Mouse (Mus musculus): Measurements from ENCODE around the gene Gipr. TPM values are rescaled to one million over a fixed set of nuclear protein-coding genes. Genes with fewer than 3 reads are reported as not detected.

The Gipr gene
- polyA plus RNA-seq, 2 experiments = 0.10 to 0.16 TPM

- WGBS (ENCODE audit: insufficient replicate concordance) = 74% methylated on average over 6 of the region's 6 CpGs
- Histone ChIP-seq H3K36me3 (replicated peaks; ENCODE audit: control insufficient read depth, insufficient read depth, low read depth) (no peaks in the 10 kb centered on the region), H3K9ac (replicated peaks) (no peak overlapping the region), H3K4me1 (replicated peaks; ENCODE audit: control insufficient read depth in 2 of 2, insufficient read depth in 2 of 2, low read length in 1 of 2) (peaks cover 6 to 18% of the 10 kb centered on the region in 2 experiments), H3K4me3 (ENCODE audit: insufficient read depth in 1 of 2, low read depth in 2 of 2, low read length in 2 of 2) (no peak overlapping the region), H3K27me3 (ENCODE audit: control insufficient read depth, insufficient read depth, low read length) (peaks cover 5% of the 10 kb centered on the region), H3K4me2 (ENCODE audit: low read depth) (no peak overlapping the region), H3K27ac (no peak overlapping the region), H3K9me3 (ENCODE audit: control insufficient read depth, low read length) (no peaks in the 10 kb centered on the region)
- TF ChIP-seq CTCF (IDR thresholded peaks at IDR 0.05; ENCODE audit: low read depth) = no peak
- TF ChIP-seq EP300 (IDR thresholded peaks at IDR 0.05; ENCODE audit: low read depth) = no peak
- ATAC-seq (ENCODE audit: insufficient read depth) (no peak), DNase-seq (ENCODE audit: low read depth in 3 of 3, low spot score in 3 of 3) (no peak)
Observed at GRCm38 (mm10) chr7:19184758-19185157, 18.8 kb upstream of the Gipr start.

GRCm38 (mm10) chr7:19184250-19184649, 18.3 kb upstream of the Gipr start:
- 74% methylated on average over 2 of the region's 2 CpGs for WGBS (ENCODE audit: insufficient replicate concordance)
- no peak overlapping the region for H3K27ac ChIP-seq
- H3K36me3 ChIP-seq (replicated peaks; ENCODE audit: control insufficient read depth, insufficient read depth, low read depth) = no peaks in the 10 kb centered on the region
- no peak for DNase-seq (ENCODE audit: low read depth in 3 of 3, low spot score in 3 of 3)
- H3K4me1 ChIP-seq (replicated peaks; ENCODE audit: control insufficient read depth in 2 of 2, insufficient read depth in 2 of 2, low read length in 1 of 2) = peaks cover 11 to 23% of the 10 kb centered on the region in 2 experiments
- ATAC-seq (ENCODE audit: insufficient read depth) = no peak
- H3K27me3 ChIP-seq (ENCODE audit: control insufficient read depth, insufficient read depth, low read length) = peaks cover 10% of the 10 kb centered on the region
- TF ChIP-seq EP300 (IDR thresholded peaks at IDR 0.05; ENCODE audit: low read depth) (no peak), CTCF (IDR thresholded peaks at IDR 0.05; ENCODE audit: low read depth) (no peak)
- no peaks in the 10 kb centered on the region for H3K9me3 ChIP-seq (ENCODE audit: control insufficient read depth, low read length)
- H3K9ac ChIP-seq (replicated peaks) = no peak overlapping the region
- H3K4me3 ChIP-seq (ENCODE audit: insufficient read depth in 1 of 2, low read depth in 2 of 2, low read length in 2 of 2) = no peak overlapping the region
- H3K4me2 ChIP-seq (ENCODE audit: low read depth) = no peak overlapping the region

GRCm38 (mm10) chr7:19180862-19181429, 15.0 kb upstream of the Gipr start:
- peaks cover 11 to 27% of the 10 kb centered on the region in 2 experiments for H3K4me1 ChIP-seq (replicated peaks; ENCODE audit: control insufficient read depth in 2 of 2, insufficient read depth in 2 of 2, low read length in 1 of 2)

GRCm38 (mm10) chr7:19179936-19180335, 14.0 kb upstream of the Gipr start:
- Histone ChIP-seq H3K9me3 (ENCODE audit: control insufficient read depth, low read length) (no peaks in the 10 kb centered on the region), H3K4me1 (replicated peaks; ENCODE audit: control insufficient read depth in 2 of 2, insufficient read depth in 2 of 2, low read length in 1 of 2) (peaks cover 11 to 27% of the 10 kb centered on the region in 2 experiments), H3K4me3 (ENCODE audit: insufficient read depth in 1 of 2, low read depth in 2 of 2, low read length in 2 of 2) (peak overlapping the region in 1 of 2 experiments; percentile 16; a peak in 1 of 4 replicates), H3K4me2 (ENCODE audit: low read depth) (peak overlapping the region; percentile 44), H3K27me3 (ENCODE audit: control insufficient read depth, insufficient read depth, low read length) (peaks cover 51% of the 10 kb centered on the region), H3K27ac (no peak overlapping the region), H3K36me3 (replicated peaks; ENCODE audit: control insufficient read depth, insufficient read depth, low read depth) (no peaks in the 10 kb centered on the region), H3K9ac (replicated peaks) (no peak overlapping the region; the same call in 1 of the 2 replicates)
- no peak for ATAC-seq (ENCODE audit: insufficient read depth)
- TF ChIP-seq EP300 (IDR thresholded peaks at IDR 0.05; ENCODE audit: low read depth) (no peak), CTCF (IDR thresholded peaks at IDR 0.05; ENCODE audit: low read depth) (no peak)
- 36% methylated on average over 6 of the region's 6 CpGs for WGBS (ENCODE audit: insufficient replicate concordance)
- DNase-seq (ENCODE audit: low read depth in 3 of 3, low spot score in 3 of 3) = no peak

More at GRCm38 (mm10) chr7:19180862-19181429, 15.0 kb upstream of the Gipr start:
- H3K27ac ChIP-seq = no peak overlapping the region
- H3K4me2 ChIP-seq (ENCODE audit: low read depth) = peak overlapping the region; percentile 73
- DNase-seq (ENCODE audit: low read depth in 3 of 3, low spot score in 3 of 3) (no peak), ATAC-seq (ENCODE audit: insufficient read depth) (peak; percentile 43; the same call in 1 of the 2 replicates)
- peak overlapping the region; percentile 63 to 85 for H3K4me3 ChIP-seq (ENCODE audit: insufficient read depth in 1 of 2, low read depth in 2 of 2, low read length in 2 of 2)
- peaks cover 43% of the 10 kb centered on the region for H3K27me3 ChIP-seq (ENCODE audit: control insufficient read depth, insufficient read depth, low read length)
- WGBS (ENCODE audit: insufficient replicate concordance) = under 1% methylated on average over 27 of the region's 27 CpGs
- TF ChIP-seq EP300 (IDR thresholded peaks at IDR 0.05; ENCODE audit: low read depth) (no peak), CTCF (IDR thresholded peaks at IDR 0.05; ENCODE audit: low read depth) (0 out of 2 replicates have a peak, but pooled peaks have one; percentile 9)
- peak overlapping the region; percentile 59 for H3K9ac ChIP-seq (replicated peaks)
- H3K9me3 ChIP-seq (ENCODE audit: control insufficient read depth, low read length) = no peaks in the 10 kb centered on the region
- no peaks in the 10 kb centered on the region for H3K36me3 ChIP-seq (replicated peaks; ENCODE audit: control insufficient read depth, insufficient read depth, low read depth)

GRCm38 (mm10) chr7:19179173-19179572, 13.2 kb upstream of the Gipr start:
- under 1% methylated on average over 32 of the region's 32 CpGs for WGBS (ENCODE audit: insufficient replicate concordance)
- ATAC-seq (ENCODE audit: insufficient read depth) = peak; percentile 34; the same call in 1 of the 2 replicates

More at GRCm38 (mm10) chr7:19179173-19179572, 13.2 kb upstream of the Gipr start:
- Histone ChIP-seq H3K4me2 (ENCODE audit: low read depth) (peak overlapping the region; percentile 44), H3K36me3 (replicated peaks; ENCODE audit: control insufficient read depth, insufficient read depth, low read depth) (no peaks in the 10 kb centered on the region), H3K27me3 (ENCODE audit: control insufficient read depth, insufficient read depth, low read length) (peaks cover 54% of the 10 kb centered on the region), H3K9ac (replicated peaks) (no peak overlapping the region), H3K4me3 (ENCODE audit: insufficient read depth in 1 of 2, low read depth in 2 of 2, low read length in 2 of 2) (peak overlapping the region in 1 of 2 experiments; percentile 16; a peak in 1 of 4 replicates), H3K4me1 (replicated peaks; ENCODE audit: control insufficient read depth in 2 of 2, insufficient read depth in 2 of 2, low read length in 1 of 2) (peaks cover 11 to 27% of the 10 kb centered on the region in 2 experiments), H3K27ac (no peak overlapping the region), H3K9me3 (ENCODE audit: control insufficient read depth, low read length) (no peaks in the 10 kb centered on the region)
- DNase-seq (ENCODE audit: low read depth in 3 of 3, low spot score in 3 of 3) = peak in 1 of 3 experiments; percentile 44
- TF ChIP-seq CTCF (IDR thresholded peaks at IDR 0.05; ENCODE audit: low read depth) (peak; percentile 77), EP300 (IDR thresholded peaks at IDR 0.05; ENCODE audit: low read depth) (no peak)

All from liver, embryonic 14.5 days (tissue).